Mouse (Mus musculus) forebrain, embryonic 12.5 days (tissue): ENCODE data around the gene Sap30l. TPM values are rescaled to one million over a fixed set of nuclear protein-coding genes. Genes with fewer than 3 reads are reported as not detected.

ENCODE experiments used
- ATAC-seq: fragments of 200-750 bp; cut with Nextera tagmentation; 2 replicates; pipeline ENCODE4 v1.8.0; 2017; ENCODE audit warnings: moderate TSS enrichment; ENCODE audit not compliant: low FRiP score
- H3K27ac ChIP-seq: fragments of 300-500 bp; sonication (generic); 2 replicates; pipeline ENCODE4 v1.5.1; 2016; ENCODE audit warnings: mild to moderate bottlenecking
- H3K27me3 ChIP-seq: fragments of 300-500 bp; sonication (generic); 2 replicates; pipeline ENCODE4 v1.6.1; 2016; ENCODE audit warnings: mild to moderate bottlenecking
- H3K36me3 ChIP-seq: fragments of 300-500 bp; sonication (generic); replicated peaks from 2 replicates; pipeline ENCODE4 v1.6.1; 2016; ENCODE audit warnings: mild to moderate bottlenecking
- H3K4me1 ChIP-seq: fragments of 300-500 bp; sonication (generic); 2 replicates; pipeline ENCODE4 v1.6.1; 2016
- H3K4me2 ChIP-seq: fragments of 300-500 bp; sonication (generic); 2 replicates; pipeline ENCODE4 v1.6.1; 2016; ENCODE audit warnings: mild to moderate bottlenecking, moderate library complexity
- H3K4me3 ChIP-seq: fragments of 300-500 bp; sonication (generic); replicated peaks from 2 replicates; pipeline ENCODE4 v1.5.1; 2016; ENCODE audit warnings: mild to moderate bottlenecking
- H3K9ac ChIP-seq: fragments of 300-500 bp; sonication (generic); 2 replicates; pipeline ENCODE4 v1.6.1; 2016; ENCODE audit warnings: mild to moderate bottlenecking
- H3K9me3 ChIP-seq: fragments of 300-500 bp; sonication (generic); 2 replicates; pipeline ENCODE4 v1.6.1; 2016
- WGBS: fragments of 180-500 bp; shearing (Covaris S2); methylation state at CpG from one replicate; pipeline ENCODE4 v1.1.7; 2016; 5-methylcytosine and 5-hydroxymethylcytosine counted together
- polyA plus RNA-seq: library from polyadenylated mRNA; unstranded; fragments of >200 nt; fragmentation: Nextera tagmentation; extraction: Ambion mirVana; gene quantifications from 2 replicates; pipeline ENCODE4 v1.2.1, GENCODE M21; 2016

The Sap30l gene
- polyA plus RNA-seq, 1 experiment from 2014 or later, result 15.0 TPM

- 43% methylated on average over 4 of the region's 4 CpGs for WGBS
- Histone ChIP-seq H3K9ac (no peak overlapping the region), H3K9me3 (no peaks in the 10 kb centered on the region), H3K27ac (no peak overlapping the region), H3K4me3 (no peak overlapping the region), H3K27me3 (no peaks in the 10 kb centered on the region), H3K4me2 (no peak overlapping the region), H3K4me1 (no peaks in the 10 kb centered on the region), H3K36me3 (no peaks in the 10 kb centered on the region)
- ATAC-seq, result no peak
Observed at GRCm38 (mm10) chr11:57857709-57858108, 56.3 kb downstream of the Sap30l start.

Other genes starting within 250 kb of the Sap30l start
- gene Galnt10, start 156.2 kb upstream of the Sap30l start, polyA plus RNA-seq, result 16.8 and 18.7 TPM in 2 replicates
- gene Hand1, start 31.2 kb downstream of the Sap30l start, polyA plus RNA-seq, result not detected in 2 replicates
- 16.0 and 17.9 TPM in 2 replicates for gene Larp1, start 207.4 kb downstream of the Sap30l start, polyA plus RNA-seq